Mouse (Mus musculus) activated CD4-positive, CD25-positive, alpha-beta regulatory T cell, adult 4 months (primary cell): ENCODE data around the gene Fam129a. TPM values are rescaled to one million over a fixed set of nuclear protein-coding genes. Genes with fewer than 3 reads are reported as not detected.
"Not testable (repeated sequence)": the region's sequence is repeated elsewhere in the genome, so short reads cannot be mapped to it uniquely, and the experiment has no call there.

ENCODE experiments used
- ATAC-seq: one replicate; pipeline ENCODE4 v1.8.0; 2017
- polyA plus RNA-seq, 2 experiments: library from polyadenylated mRNA; unstranded; fragments of 100-300 nt; shearing (Covaris generic); gene quantifications; one replicate each; pipeline ENCODE4 v1.2.1; 2017

Gene Fam129a
- polyA plus RNA-seq, 2 experiments from 2014 or later = 47.7 to 72.5 TPM

DNA sequence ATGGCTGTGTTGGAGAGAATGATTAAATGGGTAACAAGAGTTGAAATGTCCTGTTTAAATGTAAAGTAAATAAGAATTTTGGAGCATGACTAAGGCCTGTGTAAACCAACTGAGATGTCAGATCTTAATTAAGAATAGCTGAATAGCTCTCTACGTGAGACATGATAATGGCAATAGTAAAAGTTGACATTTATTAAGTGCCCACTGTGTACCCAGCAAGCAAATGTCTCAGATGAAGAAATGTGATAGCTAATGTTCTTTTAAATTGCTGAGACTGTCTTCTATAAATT lies 13.1 kb downstream of the Fam129a start:
- ATAC-seq = no peak

GRCm38 (mm10) chr1:151584565-151585216 lies 13.7 kb downstream of the Fam129a start:
- ATAC-seq = no peak

- ATAC-seq = no peak
Measured at GRCm38 (mm10) chr1:151585647-151586046, 14.7 kb downstream of the Fam129a start.

GRCm38 (mm10) chr1:151592085-151593017 lies 21.4 kb downstream of the Fam129a start:
- ATAC-seq = no peak

DNA sequence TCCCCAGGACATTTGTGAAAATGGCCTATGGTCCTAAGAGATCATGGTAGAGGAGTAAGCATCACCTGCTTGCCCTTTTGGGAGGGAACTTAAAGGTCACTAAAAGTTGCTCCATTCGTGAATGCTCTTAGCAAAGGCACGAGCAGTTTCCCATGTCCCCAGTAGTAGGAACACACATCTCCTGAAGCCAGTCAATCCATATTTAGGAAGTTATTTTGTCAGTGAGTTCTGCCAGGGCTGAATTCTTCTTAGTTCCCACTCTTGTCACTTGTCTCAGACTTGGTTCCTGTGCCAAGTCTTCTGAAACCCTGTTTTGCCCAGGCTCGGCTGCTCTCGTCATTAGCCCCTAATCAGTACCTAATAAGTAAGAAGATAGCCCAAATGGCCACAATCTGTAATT lies 23.9 kb downstream of the Fam129a start:
- ATAC-seq = no peak

GRCm38 (mm10) chr1:151595600-151596299 lies 24.8 kb downstream of the Fam129a start:
- no peak for ATAC-seq

GRCm38 (mm10) chr1:151596562-151596961 lies 25.6 kb downstream of the Fam129a start:
- no peak for ATAC-seq

- ATAC-seq = no peak
Measured at GRCm38 (mm10) chr1:151597677-151598297, 26.8 kb downstream of the Fam129a start.

DNA sequence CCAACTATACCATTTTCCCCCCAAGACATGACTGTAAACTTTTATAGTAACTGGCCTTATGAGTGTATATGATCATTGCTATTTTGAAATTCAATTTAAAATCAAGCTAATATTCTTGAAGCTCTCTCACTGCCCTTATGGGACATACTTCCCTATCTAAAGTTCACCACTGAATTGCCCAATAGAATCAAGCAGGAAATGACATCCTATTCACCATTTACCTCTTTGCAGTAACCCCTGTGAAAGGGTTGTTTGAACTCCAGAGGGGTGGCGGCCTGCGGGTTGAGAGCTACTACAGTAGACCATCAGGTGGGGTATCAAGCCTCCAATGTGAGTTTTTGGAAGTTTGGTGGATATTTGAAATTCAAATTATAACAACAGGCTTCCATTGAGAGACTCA lies 27.9 kb downstream of the Fam129a start:
- no peak for ATAC-seq

DNA sequence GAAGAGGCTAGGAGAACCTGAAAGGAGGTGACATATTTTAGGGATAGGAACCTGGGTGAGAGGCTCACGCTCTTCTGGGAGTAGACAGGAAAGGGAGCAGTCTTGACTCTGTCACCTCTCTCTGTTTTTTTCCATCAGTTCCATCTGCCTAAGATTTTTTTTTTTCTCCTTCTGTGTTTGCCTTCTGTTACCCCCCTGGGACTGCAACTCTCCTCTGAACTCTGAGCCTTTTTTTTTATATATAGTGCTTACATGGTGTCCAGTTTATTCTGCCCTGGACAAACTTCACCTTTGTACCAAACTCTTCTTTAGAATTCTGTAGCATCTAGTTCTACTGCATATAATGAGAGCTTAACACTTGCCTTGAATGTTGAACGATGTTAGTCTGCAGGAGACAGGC lies 33.3 kb downstream of the Fam129a start:
- no peak for ATAC-seq

- not testable (repeated sequence) for ATAC-seq
Measured at GRCm38 (mm10) chr1:151607957-151608356, 37.0 kb downstream of the Fam129a start.

DNA sequence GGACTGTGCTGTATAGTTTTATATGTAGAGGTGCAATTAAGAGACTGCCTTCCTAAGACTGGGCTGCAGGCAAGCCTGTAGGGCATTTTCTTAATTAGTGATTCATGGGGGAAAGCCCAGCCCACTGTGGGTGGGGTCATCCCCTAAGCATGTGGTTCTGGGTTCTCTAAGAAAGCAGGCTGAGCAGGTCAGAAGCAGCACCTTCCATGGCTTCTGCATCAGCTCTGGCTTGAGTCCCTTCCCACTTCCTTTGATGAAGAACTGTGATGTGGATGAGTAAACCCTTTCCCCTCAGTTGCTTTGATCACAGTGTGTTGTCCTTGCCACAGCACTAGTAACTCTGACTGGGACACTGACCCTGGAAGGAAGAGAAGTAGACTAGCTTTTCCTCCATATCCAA lies 39.6 kb downstream of the Fam129a start:
- no peak for ATAC-seq

- ATAC-seq = no peak
Measured at GRCm38 (mm10) chr1:151614320-151614935, 43.4 kb downstream of the Fam129a start.

DNA sequence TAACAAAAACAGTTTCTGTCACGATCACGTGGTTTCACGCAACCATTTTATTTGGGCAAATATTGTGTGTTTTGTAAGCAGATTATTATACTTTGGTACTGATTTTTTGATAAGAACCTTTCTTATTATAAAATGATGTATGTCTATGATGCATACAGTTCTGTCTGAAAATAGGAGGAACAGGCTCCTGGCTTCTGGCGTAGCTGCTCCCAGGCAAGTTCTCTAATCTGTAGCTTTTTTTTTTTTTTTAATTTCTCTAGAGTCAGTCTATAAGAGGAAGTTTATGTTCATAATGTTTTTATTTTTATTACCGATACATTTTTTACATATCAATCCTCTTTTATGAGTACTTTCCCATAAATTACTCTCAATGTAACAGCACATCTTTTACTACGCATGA lies 44.6 kb downstream of the Fam129a start:
- no peak for ATAC-seq

GRCm38 (mm10) chr1:151616555-151617205 lies 45.7 kb downstream of the Fam129a start:
- ATAC-seq = no peak

DNA sequence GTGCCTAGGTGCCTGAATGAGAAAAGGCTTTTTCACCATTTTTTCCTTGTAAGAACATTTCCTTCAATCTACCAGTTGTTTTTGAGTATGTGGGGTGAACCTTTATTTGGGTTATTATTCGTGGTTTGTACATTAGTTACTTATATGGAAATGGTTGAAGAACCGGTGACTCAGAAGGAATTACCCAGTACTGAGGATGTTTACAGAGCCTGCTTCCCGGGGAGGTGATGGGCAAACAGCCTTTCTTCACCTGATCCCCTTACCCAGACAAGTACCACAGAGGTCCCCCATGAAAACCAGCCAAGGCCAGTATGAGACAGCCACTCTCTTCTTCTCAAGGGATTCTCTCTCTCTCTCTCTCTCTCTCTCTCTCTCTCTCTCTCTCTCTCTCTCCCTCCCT lies 47.3 kb downstream of the Fam129a start:
- no peak for ATAC-seq

DNA sequence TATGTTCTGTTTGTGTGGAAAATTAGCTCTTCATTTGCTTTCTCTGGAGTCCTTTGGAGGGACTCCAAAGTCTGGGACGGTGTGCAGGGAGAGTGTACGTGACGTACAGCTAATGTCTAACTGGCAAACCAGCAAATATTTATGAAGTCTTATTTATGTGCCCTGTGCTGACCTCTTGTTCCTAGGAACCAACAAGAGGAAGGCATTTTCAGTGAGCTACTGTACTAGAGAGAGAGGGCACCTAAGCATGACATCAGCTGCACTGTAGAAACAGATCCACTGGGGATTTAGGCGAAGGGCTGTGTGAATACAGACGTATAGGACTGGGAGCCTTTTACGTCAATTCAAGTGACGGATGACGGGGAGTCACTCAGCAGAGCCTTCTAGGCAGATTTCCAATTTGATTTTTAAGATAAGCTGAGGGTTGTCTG lies 48.3 kb downstream of the Fam129a start:
- ATAC-seq = no peak

GRCm38 (mm10) chr1:151620730-151621129 lies 49.7 kb downstream of the Fam129a start:
- ATAC-seq = no peak

GRCm38 (mm10) chr1:151624442-151625226 lies 53.6 kb downstream of the Fam129a start:
- no peak for ATAC-seq

- ATAC-seq = no peak
Measured at GRCm38 (mm10) chr1:151625260-151625659, 54.3 kb downstream of the Fam129a start.

- no peak for ATAC-seq
Measured at GRCm38 (mm10) chr1:151625690-151626089, 54.7 kb downstream of the Fam129a start.
